Mouse (Mus musculus): ENCODE measurements around the gene Gdpd3.
"Not testable (repeated sequence)": the region's sequence is repeated elsewhere in the genome, so short reads cannot be mapped to it uniquely, and the experiment has no call there.

Gene Gdpd3

DNA sequence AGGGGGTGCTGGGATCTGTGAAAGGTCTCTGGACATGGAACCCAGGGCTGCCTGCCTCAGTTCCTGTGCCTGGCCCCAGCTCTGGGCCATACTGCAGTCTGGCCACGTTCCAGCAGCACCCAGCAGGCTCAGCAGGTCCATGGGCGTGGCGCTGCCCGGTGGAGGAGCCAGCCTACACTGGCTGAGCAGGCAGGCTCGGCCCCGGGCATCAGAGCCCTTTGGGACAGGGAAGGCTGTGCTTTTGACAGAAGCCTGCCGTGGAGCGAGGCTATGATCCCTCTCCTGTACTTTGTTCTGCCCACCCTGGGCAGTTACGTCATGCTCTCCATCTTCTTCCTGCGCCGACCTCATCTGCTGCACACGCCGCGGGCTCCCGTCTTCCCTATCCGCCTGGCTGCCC lies at the start of gene Gdpd3:
Gene Gdpd3 (plus strand): TSS at position 134 of the 400 bp plus-strand sequence.
- no peak for DNase-seq (ENCODE audit: low spot score)

DNA sequence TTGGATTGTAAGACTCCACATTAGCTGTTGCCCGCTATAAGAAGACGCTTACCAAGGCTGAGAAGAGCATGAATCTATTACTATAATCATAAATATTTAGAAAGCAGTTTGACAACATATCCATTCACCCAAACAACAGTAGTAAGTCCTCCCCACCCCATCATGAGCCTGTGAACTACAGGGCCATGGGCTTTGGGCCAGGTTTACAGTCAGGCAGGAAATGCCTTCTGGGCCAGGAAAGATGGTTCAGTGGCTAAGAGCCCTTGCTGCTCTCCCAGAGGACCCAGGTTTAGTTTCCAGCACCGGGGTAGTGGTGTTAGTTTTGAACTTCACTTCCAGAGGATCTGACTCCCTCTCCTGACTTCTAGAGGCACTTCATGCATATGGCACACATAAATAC lies 48.6 kb upstream of the Gdpd3 start:
- no peak for DNase-seq (ENCODE audit: low spot score)

DNA sequence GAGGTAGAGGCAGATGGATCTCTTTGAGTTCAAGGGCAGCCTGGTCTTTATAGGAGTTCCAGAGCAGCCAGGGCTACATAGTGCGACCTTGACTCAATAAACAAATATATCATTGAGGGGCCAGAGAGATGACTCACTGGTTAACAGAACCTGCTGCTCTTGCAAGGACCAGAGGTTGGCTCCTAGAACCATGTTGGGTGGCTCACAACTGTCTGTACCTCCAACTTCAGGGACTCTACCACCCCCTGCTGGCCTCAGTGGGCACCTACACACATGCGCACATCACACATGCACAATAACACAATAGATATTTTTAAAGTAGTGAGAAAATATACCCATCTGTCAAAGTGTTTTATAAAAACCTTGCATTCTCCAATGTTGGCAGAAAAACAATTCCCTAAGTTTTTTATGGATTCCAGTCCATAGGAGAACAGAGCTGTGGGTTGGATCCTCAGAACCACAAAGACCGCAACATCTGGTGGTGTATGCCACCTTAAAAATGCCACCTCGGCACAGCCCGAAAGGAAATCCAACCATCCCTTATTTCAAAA lies 47.3 kb upstream of the Gdpd3 start:
- no peak for DNase-seq (ENCODE audit: low spot score)

DNA sequence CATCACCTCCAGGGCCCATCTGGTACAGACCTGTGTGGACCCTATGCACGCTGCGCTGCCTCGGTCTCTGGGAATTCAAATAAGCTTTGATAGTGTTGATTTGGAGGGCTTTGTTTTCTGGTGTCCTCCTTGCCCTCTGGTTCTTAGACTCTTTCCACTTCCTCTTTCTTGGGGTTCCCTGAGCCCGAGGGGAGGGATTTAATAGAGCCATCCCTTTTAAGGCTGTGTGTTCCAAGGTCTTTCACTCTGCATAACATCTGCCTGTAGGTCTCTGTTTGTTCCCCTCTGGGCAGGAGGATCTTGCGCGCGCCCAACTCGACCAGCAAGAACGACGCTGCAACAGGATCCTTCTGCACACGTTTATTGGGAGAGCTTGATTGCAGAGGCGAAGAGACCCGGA lies 44.5 kb upstream of the Gdpd3 start:
- DNase-seq (ENCODE audit: low spot score): no peak

DNA sequence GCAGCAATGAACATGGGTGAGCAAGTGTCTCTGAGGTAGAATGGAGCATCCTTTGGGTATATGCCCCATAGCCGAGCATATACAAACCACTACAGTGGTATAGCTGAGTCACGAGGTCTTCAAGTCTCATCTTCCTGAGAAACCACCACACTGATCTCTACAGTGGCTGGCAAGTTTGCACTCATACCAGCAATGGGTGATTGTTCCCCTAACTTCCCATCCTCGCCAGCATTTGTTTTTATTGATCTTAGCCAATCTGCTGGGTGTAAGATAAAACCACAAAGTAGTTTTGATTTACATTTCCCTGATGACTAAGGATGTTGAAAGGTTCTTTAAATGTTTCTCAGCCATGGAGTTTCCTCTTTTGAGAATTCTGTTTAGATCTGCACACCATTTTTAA lies 41.1 kb upstream of the Gdpd3 start:
- no peak for DNase-seq (ENCODE audit: low spot score)

DNA sequence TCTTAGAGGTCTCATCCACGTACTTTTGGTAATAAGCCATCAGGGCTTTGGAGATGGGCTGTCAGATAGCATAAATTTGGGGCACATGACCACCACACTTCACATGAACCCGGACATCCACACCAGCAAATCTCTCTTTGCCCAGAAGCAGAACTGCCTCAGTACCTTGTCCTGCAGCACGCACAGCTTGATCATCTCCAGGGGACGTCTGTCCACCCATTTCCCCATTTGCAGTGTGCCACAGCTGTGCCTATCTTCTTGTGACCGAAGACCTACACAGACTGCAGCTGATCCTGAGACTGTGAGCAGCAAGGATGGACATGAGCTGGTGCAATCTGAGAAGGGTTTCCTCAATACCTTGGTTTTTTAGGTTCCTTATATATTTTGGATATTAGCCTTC lies 40.5 kb upstream of the Gdpd3 start:
- no peak for DNase-seq (ENCODE audit: low spot score)

DNA sequence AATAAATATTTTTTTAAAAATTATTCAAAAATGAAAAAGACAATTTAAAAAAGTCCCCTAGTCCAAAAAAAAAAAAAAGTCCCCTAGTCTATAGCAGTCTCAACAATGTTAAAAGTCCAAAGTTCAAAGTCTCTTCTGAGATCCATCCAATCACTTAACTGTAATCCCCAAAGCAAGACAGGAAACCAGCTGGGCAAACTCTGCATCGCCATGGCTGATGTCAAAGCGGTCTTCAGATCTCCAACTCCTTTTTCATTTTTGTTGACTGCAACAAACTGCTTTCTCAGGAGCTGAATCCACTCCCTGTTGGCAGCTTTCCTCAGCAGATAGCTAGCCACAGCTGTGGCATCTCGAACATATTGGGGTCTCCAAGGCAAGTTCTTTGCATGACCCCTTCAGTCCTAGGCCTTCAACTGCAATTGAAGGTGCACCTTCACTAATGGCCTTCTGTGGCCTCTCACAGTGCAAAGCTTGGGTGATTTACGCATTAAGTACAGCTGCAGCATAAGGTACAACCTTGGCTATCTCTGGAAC lies 35.8 kb upstream of the Gdpd3 start:
- DNase-seq (ENCODE audit: low spot score): not testable (repeated sequence)

DNA sequence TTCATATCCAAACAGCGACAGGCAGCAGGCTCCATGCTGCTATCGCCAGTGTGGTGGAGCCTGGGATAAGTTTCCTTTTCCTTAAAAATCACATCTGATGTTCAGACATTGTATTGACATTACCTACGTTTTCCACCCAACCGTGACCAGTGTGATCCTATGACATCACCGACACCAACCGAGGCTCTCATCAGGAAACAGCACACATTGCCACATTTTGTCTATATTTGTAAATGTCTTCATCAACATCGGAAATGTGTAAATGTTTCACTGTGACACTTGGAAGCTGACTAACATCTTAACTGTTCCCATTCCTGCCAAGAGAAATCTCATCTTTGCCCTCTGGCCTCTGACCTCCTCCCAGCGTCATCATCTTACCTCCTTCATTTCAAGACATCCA lies 30.0 kb upstream of the Gdpd3 start:
- DNase-seq (ENCODE audit: low spot score): no peak

DNA sequence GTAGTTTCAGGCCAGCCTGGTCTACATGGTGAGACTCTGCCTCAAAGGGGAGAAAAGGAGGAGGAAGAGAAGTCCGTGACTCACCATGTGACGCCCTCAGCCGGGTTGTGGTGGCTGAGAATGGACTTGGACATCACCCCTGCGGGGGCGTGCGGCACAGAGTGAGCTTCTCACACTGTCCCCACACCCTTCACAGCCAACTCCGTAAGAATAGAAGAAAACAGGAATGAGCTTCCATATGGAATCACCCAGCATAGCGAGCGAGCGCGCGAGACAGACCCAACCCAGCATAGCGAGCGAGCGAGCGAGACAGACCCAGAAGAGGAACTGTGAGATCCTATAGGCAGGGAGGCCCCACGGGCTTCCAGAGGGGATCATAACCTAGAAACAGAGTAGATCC lies 26.6 kb upstream of the Gdpd3 start:
- no peak for DNase-seq (ENCODE audit: low spot score)

DNA sequence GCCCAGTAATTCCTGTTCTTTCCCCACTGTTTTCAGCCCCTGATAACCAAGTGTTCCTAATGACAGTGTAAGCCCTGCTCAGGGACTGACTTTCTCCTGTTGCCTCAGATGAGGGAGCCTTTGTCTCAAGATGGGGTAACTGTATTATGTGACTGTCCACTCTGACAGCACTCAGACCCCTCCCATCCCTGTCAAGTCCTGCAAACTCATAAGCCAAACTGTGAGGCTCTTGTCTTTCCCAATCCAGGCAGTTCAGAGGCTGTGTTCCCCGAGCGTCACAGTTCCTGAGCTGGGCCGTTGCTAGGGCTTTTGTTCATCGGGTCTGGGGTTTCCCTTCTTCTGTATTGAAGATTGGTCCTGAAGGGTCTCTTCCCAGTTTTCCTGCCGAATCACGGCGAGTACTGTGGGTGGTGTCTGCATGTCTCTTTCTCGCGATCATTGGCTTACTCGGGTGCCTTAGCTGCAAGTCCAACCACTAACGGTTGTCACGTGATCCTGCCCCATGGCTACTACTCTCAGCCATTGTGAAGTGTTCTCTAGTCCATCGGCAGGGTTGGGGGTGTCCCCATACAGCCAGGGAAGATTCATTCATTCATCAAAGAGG lies 25.9 kb upstream of the Gdpd3 start:
- DNase-seq (ENCODE audit: low spot score): no peak

DNA sequence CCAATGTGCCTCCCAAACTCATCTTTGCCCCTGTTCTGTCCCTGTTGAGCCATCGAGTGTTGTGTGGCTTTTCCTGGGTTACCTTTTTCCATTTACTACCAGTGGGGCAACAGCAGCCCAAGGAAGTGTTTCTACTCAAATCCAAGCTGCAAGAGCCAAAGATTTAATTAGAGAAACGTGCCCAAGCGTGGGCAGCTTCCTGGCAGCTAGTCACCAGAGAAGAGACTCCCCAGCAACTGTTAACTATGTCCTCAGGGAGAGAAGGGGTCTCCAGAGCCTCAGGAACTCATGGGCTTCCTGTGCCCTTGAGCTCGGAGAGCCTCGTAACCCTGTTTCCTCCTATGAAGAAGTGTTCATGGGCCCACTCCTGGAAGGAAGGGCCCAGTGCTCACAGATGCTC lies 25.2 kb upstream of the Gdpd3 start:
- DNase-seq (ENCODE audit: low spot score): no peak

DNA sequence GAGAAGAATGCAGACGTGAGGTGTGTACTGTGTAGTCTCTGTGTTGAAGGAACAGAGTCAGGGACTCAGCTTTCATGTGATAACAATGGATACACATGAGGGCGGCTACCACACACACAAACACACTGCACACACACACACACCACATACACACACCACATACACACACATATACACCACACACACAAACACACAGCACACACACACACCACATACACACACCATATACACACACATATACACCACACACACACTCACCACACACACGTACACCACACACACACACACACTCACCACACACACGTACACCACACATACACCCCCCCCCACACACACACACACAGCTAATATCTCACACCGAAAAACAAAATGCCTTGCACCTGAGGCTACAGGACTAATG lies 24.7 kb upstream of the Gdpd3 start:
- no peak for DNase-seq (ENCODE audit: low spot score)

DNA sequence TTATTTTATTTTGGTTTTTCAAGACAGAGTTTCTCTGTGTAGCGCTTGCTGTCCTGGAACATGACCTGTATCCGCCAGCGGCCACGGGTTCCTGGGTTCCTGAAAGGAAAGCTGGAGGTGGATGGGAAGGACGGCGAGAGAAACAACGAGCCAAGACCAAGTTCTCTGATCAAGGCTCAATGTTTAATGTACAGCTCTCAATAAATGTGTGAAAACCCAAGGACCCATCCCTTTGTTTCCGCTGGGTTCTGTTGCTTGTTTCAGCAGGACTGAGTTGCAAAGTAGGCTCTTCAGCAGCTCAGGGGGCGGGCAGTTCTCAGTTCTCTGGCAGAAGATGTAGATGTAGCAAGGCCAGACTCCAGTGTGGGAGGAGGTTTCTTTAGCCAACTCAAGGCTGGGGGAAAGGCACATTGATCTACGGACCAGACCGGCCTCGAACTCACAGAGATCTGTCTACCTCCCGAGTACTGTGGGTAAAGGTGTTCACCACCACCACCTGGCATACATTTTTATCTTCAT lies 24.1 kb upstream of the Gdpd3 start:
- DNase-seq (ENCODE audit: low spot score): no peak

DNA sequence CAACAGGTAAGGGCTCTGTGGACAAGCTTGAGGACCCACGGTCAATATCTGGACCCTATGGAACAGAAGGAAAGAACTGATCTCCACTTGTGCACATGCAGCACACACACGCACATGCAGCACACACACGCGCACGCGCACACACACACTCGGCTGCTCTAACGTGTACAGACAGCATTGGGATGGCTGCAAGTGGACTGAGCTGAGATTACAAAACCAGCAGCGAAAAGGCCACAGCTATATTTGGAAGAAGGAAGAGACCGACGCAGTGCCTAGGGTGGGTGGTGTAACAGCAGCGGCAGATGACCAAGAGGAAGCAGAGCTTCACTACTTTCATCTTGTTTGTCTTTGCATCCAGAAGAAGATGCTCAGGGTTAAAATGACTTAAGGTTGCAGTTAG lies 20.1 kb upstream of the Gdpd3 start:
- no peak for DNase-seq (ENCODE audit: low spot score)

DNA sequence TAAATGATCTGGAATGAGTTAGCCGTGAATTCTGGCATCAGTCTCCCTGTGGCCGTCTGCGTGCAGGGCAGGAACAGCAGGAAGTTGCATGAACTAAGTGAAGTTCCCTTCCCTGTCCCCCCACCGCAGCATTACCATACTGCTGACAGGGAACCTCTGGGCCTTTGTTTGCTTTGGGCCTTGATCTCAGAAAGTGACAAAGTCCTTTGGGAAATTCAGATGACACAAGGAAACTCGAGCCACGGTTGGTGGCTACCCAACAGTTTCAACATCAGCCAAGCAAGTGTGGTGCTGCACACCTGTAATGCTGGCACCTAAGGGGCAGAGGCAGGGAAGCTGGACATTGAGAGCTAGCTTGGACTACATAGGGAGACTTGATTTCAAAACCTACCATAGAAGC lies 19.3 kb upstream of the Gdpd3 start:
- DNase-seq (ENCODE audit: low spot score): no peak

DNA sequence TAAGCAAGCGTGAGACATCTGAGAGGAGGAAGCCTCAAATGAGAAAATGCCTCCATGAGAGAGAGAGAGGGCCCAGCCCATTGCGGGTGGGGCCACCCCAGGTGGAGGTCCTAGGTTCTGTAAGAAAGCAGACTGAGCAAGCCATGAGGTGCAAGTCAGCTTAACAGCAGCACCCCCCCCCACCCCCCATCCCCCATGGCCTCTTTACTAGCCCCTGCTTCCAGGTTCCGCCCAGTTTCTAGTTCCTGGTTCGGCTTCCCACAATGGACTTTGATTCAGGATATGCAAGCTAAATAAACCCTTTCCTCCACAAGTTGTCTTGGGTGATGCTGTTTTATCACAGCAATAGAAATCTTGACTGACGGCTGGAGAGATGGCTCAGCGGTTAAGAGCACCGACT lies 17.3 kb upstream of the Gdpd3 start:
- no peak for DNase-seq (ENCODE audit: low spot score)

DNA sequence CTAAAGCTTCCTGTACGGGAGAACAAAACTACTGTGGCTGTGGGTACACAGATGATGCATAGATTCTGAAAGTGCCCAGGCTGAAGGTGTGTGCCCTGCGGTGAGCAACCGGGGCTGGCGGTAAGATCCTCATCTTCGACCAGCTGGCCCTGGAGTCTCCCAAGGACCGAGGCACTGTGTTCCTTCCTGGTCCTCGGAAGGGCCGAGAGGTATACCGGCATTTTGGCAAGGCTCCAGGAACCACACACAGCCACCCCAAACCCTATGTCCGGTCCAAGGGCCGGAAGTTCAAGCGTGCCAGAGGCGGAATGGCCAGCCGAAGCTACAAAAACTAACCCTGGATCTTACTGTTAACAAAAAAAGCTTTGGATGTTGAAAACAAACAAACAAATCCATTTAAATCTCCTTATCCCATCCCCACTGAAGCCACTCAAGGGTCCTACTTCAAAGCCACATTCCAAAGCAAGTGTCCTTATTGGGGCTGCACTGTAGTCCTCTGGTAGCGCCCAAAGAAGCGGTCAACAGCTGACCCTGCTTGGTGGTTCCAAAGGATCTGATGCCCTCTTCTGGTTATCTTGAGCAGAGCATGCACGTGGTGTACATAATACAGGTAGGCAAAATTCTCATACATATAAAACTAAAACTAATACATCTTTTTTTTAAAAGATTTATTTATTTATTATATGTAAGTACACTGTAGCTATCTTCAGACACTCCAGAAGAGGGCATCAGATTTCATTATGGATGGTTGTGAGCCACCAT lies 16.4 kb upstream of the Gdpd3 start:
- no peak for DNase-seq (ENCODE audit: low spot score)

DNA sequence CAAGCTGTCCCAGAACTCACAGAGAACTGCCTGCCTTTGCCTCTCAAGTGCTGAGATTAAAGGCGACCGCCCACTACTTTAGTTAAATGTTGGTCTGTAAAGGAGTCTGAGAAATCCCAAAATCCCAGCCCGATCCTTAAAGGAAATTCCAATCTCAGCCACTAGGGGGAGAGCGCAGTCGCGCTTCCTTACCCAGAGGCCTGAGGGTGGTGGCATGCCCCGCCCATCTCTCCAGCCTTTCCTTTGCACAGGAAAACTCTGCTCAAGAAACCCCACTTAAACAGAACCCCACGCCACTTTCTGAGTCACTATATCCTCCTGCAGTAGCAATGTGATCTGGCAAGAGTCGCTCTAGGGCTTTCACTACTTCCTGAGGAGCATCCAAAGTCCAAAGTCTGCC lies 11.3 kb upstream of the Gdpd3 start:
- peak; percentile 78 for DNase-seq (ENCODE audit: low spot score)

DNA sequence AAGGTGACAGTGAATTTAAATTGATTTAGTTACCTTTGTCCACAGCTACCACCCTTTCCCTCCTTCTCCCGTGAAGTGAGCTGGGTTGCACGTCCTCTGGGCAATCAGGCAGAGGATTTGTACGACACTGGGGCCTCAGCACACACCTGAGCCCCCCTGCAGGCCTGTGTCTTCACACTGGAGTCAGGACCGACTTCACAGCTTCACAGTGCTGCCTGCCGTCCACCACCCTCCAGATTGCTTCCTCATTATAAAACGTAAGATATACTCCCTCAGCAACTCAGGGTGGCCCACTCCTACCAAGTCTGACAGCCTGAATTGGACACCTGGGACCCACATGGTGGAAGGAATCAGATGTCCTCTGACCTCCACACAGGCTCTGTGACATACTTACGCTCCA lies 7.6 kb upstream of the Gdpd3 start:
- DNase-seq (ENCODE audit: low spot score): no peak

DNA sequence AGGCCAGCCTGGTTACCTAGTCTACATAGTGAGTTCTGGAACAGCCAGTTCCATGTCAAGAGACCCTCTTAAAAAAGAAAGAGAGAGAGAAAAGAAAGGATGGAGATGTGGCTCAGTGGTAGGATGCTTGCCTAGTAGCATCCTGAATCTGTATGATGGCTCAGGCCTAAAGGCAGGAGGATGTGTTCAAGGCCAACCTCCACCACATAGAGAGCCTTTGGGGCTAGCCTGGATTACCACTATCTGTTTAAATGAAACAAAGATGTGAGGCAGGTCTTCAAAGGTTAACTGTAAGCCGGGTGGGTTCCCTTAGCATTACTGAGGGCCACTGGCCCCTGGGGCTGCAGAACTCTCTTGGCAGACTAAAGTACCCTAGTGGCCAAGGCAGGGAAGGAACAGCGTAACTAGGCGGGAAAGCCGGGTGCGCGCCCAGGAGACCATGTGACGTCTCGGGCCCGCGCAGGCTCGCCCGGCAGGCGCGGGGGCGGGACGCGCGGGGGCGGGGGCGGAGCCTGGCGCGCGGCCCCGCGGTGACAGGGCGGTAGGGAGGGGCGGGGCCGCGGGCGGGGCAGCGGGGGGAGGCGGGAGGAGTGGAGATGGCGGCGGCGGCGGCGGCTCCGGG lies 7.0 kb upstream of the Gdpd3 start, which contains the start of gene Mapk3:
Gene Mapk3 (plus strand): TSS at position 552 of the 622 bp plus-strand sequence.
- DNase-seq (ENCODE audit: low spot score): peak; percentile 82

DNA sequence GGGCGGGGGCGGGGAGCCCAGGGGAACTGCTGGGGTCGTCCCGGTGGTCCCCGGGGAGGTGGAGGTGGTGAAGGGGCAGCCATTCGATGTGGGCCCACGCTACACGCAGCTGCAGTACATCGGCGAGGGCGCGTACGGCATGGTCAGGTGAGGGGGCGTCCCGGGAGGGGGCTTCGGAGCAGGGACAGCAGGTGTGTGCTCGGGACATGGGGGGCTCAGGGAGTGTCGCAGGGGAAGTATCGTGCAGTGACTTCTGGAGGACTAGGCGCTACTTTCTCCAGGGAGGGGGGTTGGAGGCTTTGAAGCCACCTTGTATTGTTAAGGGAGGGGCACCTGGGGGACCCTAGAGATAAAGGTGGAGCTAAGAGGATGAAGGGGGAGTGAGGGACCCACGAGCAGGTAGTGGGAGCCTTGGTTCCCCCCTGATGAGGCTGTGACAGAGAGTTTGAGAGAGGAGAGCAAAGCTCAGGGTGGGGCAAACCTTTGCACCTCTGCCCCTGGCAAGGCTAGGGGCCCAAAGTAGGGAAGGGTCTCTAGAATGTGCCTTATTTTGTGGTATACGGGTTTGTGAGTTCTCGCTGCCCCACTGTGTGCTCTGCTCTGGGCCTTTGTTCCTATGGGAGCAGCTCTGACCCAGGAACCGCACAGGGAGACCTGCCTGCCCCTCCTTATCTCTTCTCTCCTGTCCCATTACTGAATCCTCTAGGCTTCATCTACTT lies 6.3 kb upstream of the Gdpd3 start:
- DNase-seq (ENCODE audit: low spot score): no peak

DNA sequence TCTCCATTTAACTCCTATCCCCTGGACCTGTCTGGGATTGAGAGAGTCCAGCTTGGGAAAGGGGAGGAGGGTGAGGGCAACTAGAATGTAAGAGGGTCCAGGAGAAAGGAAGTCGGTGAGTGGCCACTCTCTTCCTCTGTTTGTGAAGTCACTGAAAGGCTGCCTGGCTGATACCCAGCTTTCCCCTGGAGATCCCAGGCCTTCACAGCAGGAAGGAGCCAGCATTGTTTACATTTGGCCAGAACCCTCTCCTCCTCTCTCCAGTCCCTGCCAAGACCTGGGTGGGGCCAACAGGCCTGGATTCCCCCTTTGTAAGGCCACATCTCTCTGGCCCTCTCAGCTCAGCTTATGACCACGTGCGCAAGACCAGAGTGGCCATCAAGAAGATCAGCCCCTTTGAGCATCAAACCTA lies 5.7 kb upstream of the Gdpd3 start:
- peak; percentile 68 for DNase-seq (ENCODE audit: low spot score)

All from ovary, postnatal 14 days (tissue).